ENCODE assay signal across 30 mouse cellular contexts in the genomic region with DNA sequence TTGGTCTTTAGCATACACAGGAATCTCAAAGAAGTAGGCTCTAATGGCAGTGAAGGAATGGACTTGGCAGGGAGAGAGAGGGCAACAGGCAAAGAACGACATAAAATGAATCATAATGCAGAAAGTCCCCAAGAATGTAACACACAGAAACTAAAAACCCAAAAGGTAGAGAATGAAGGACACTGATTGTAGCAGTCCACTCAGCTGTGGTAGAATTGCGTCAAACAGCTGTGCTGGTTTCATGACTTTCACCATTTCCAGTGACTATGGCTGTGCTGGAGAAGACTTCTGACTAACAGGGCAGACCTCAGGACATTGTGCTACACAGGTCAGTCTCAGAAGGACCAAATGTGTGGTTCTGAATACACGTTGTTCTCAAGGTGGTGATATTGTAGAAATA. TPM values are rescaled to one million over a fixed set of nuclear protein-coding genes. Genes with fewer than 3 reads are reported as not detected.
"Had no signal": no experiment of that assay in that cellular context is flagged by ENCODE, and none has a peak within 500 bp of the region (broad histone marks: within the 10 kb centered on the region; RNA-seq: fewer than 3 reads in every experiment).

No protein-coding gene starts in this region.

- H3K36me3 ChIP-seq: kidney, embryonic 15.5 days; limb, embryonic 10.5 days; limb, embryonic 13.5 days; liver, embryonic 12.5 days; liver, embryonic 15.5 days; lung, embryonic 15.5 days; midbrain, embryonic 10.5 days; midbrain, embryonic 13.5 days had no signal

- H3K27ac ChIP-seq: kidney, embryonic 15.5 days; limb, embryonic 10.5 days; limb, embryonic 13.5 days; liver, embryonic 12.5 days; liver, embryonic 15.5 days; lung, embryonic 15.5 days; midbrain, embryonic 10.5 days; midbrain, embryonic 13.5 days; stomach, postnatal 0 days had no signal

- H3K27me3 ChIP-seq: kidney, embryonic 15.5 days; limb, embryonic 13.5 days; liver, embryonic 12.5 days; liver, embryonic 15.5 days; lung, embryonic 15.5 days; midbrain, embryonic 13.5 days had no signal

- H3K4me3 ChIP-seq: kidney, embryonic 15.5 days; limb, embryonic 10.5 days; limb, embryonic 13.5 days; liver, embryonic 12.5 days; liver, embryonic 15.5 days; lung, embryonic 15.5 days; midbrain, embryonic 10.5 days; midbrain, embryonic 13.5 days had no signal

- DNase-seq: kidney, adult 11 months; kidney, adult 8-10 months; kidney, postnatal 10 days; kidney, postnatal 36 days; liver; lung, adult 18-20 months; lung, postnatal 10 days; lung, postnatal 4 days; thymus, adult 2 months; thymus, postnatal 25 days had no signal

- H3K4me1 ChIP-seq: kidney, embryonic 15.5 days; limb, embryonic 10.5 days; limb, embryonic 13.5 days; lung, embryonic 15.5 days; midbrain, embryonic 10.5 days; midbrain, embryonic 13.5 days had no signal

- ATAC-seq: midbrain, embryonic 13.5 days; midbrain, embryonic 16.5 days had no signal

RNA-seq across cellular contexts. Expression of a gene that starts 32.7 kb away (rescaled TPM):
- total RNA-seq: layer of hippocampus, postnatal 25 days; left cerebral cortex, adult 18-20 months; left cerebral cortex, postnatal 25 days; megakaryocyte, adult 5-6 weeks; monocyte, adult 5-6 weeks had no signal
- polyA plus RNA-seq: kidney, embryonic 15.5 days; limb, embryonic 10.5 days; limb, embryonic 13.5 days; liver, embryonic 12.5 days; liver, embryonic 15.5 days; lung, embryonic 15.5 days; midbrain, embryonic 10.5 days; midbrain, embryonic 13.5 days; midbrain, embryonic 16.5 days; neural tube, embryonic 11.5 days; neural tube, embryonic 14.5 days; small intestine, adult 2 months; spleen, adult 2 months; stomach, embryonic 14.5 days; stomach, postnatal 0 days; thymus, adult 2 months had no signal

RNA-seq across cellular contexts. Expression of a gene that starts 45.0 kb away (rescaled TPM):
- total RNA-seq: monocyte, adult 5-6 weeks had no signal
